Mouse (Mus musculus) erythroblast, embryonic 14.5 days (primary cell): Measurements from ENCODE around the gene P2rx6.

ENCODE experiments used
- GATA1 ChIP-seq: IDR thresholded peaks from 2 replicates; pipeline ENCODE4 v1.6.1; 2012; ENCODE audit warnings: low read length, inconsistent platforms, mixed read lengths
- TAL1 ChIP-seq: IDR thresholded peaks from 3 replicates; pipeline ENCODE4 v1.6.1; 2012; ENCODE audit warnings: low read length, inconsistent platforms, mixed read lengths

DNA sequence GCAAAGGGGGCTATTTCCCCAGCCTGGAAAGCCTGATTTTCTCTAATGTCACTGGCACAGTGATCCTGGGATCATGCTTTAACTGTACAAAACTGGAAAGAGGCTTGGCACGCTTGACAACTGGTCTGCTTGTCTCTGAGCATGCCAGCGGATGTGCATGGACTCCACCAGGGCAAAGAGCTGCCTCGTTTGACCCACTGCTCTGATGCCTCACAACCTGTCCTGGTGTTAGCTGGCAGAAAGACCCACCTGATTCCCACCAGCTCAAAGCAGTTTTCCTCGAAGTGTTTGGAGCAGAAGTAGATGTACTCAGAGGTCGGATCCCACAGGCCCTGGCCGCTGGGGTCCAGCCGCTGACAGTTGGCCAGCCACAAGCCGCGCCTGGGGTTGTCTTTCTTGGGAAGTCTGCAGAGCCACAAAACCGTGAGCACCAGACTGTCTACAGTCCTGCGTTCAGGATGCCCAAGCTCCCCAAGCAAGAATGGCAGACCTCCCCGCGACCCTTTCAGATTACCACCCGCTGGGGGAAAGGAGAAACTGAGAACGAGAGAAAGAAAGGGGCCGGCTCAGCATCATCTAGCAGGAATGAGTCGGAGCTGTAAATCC, 31.6 kb upstream of the P2rx6 start:
- no peak for TF ChIP-seq TAL1
- TF ChIP-seq GATA1: no peak
